Mouse (Mus musculus) regulatory T cell (primary cell): ENCODE results near the gene Slc25a4.

Experiments
- in situ Hi-C: fragments of 300-600 bp; cut with MboI, MseI; formaldehyde crosslinking; loops from one replicate; pipeline ENCODE4 v1.15.1; 2025; ENCODE audit warnings: high pct_unique_total_duplicates

The Slc25a4 gene

DNA sequence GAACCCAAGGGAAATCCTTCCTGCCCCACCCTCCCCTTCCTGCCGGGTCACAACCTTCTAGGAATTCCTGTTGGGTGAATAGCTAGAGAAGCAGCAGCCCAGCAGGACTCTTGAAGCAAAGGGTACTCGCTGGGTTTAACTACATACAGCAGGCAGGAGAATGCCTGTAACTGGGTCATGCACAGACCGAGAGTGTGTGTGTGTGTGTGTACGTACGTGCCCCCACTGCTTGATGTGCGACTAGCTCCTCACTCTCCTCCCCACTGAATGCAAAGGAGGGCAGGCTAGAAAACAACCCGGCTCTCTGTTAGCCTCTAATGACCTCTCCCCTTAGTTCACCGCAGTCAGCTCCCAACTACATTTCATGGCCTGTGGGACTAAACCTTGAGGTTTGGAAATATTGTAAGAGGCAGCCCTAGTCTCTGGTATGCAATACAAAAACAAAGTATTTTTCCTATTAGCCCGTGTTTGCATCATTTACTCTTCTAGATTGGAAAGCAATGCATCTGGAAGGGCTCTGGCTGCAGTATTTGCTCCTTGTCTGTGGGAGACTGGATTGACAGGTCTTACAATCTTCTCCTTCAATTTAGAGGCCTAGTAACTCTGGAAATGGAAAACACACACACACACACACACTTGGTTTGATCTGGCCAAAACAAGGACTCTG, 6.0 kb downstream of the Slc25a4 start:
- in situ Hi-C loops = no loop called here

DNA sequence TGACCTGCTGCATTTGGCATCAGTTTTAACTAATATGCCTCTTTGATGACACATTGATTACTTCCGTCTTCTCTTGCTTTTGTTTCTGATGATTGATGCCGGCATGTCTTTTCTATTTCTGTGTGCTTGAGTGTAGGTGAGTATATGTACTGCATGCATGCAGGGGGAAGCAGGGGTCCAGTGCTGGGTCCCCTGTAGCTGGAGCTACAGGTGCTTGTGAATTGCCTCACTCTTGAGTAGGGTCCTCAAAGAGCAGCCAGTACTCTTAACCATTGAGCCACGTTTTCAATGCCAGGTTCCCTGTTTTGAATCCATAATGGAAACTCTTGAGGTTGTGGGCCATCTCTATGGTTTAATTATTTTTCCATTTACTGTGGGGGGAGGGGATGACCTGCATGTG, 6.8 kb downstream of the Slc25a4 start:
- in situ Hi-C loops = no loop called here

DNA sequence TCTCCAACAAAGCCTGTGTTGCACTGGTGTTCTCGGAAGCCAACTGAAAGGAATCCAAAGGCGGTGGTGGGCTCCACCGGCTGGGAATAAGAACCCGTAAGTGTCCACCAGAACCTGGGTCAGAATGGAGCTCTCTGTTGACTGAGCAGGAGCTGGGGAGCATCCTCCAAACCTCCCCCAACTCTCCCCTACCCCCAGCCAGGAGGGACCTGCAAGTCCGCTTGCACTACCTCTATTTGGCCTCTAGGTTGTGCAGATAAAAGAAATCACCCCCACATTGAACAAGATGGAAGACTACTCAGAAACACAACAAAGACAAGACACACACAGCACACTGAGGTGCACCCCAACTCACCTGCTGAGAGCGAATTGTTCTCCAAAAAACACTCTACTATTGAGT, 8.7 kb downstream of the Slc25a4 start:
- in situ Hi-C loops = no loop called here

DNA sequence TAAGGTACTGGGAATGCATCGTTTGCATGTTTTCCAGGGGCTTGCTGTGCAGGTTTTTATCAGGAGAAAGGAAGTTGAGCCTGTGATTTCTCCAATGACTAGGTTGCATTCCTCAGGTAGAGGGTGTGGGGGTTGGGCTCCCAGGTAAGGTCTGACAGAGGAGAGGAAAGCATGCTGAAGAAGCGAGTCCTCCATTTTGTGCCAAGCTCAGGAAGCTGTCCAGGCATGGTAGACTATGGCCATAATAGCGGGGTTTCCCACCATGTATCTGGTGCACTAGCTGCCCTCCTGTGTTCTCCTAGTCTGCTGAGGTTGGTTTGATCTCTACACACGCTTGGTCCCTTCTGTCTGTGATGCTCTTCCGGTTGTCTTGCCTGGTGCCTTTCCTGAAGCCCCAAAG, 13.4 kb downstream of the Slc25a4 start:
- in situ Hi-C loops = no loop called here

DNA sequence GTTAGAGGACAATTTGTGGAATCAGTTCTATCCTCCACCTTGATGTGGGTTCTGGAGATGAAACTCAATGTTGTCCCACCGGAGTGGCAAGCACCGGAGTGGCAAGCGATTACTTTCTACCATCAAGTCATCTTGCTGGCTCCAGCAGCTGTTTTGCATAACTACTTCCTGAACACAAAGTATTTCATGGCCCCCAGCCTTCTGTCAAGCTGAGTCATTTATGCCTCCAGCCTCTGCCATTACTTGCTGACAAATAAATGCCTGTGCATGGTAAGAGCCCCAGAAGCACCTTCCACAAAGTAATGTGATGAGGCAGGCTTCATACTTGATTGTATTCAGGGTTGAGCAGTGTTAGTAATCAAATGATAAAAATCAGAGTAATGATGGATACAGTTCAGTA, 14.2 kb downstream of the Slc25a4 start:
- in situ Hi-C loops = no loop called here

DNA sequence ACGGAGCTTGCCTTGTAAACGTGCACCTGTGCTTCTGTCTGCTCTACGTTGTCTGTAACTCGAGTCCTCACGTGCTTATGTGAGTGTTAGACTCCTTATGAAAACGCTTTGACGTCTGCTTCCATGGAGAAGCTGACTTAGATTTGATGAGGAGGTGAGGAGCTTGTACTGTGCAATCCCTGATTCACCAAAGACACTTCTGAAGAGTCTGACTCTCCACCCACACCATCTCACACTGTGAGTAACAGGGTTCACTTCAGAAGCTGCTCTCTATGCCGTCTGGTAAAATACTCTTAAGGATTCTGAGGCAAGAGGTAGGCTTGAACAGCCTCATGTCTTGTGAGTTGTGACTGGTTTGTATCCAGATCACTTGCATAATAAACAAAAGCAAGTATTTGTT, 18.0 kb downstream of the Slc25a4 start:
- in situ Hi-C loops = no loop called here

DNA sequence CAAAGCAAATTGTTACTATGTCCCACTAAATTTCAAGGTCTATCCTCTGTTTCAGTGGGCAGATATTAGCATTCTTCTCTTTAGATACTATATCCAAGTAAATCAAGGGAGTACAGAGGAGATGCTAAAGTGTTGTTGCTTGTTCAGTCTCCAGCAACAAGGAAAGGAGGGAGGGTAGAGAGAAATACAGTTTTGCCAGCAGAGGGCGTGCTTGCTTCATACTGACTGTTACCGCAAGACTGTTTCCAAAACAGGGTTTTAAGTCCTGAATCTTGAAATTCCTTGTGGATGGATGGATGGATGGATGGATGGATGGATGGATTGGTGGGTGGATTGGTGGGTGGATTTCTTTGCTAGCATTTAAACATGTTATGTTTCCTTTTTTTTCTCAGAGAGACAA, 25.7 kb downstream of the Slc25a4 start:
- in situ Hi-C loops = no loop called here

DNA sequence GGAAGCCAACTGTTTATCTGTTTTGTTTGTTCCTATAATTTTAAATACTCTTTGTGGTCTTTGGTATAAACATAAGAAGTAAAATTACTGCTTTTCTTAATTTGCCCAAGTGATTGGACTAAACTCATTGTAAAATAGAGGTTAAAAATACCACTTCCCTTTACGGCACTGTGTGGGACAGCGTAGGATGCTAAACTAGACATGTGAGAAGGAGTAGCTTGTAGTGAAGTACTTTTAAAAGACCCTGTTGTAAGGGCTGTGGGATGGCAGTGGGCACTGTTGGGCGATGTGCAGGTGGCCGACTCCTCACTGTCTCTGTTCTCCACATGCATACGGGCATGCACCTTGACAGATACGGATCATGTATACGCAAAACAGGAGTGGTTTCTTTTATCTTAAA, 30.9 kb downstream of the Slc25a4 start:
- in situ Hi-C loops = no loop called here

DNA sequence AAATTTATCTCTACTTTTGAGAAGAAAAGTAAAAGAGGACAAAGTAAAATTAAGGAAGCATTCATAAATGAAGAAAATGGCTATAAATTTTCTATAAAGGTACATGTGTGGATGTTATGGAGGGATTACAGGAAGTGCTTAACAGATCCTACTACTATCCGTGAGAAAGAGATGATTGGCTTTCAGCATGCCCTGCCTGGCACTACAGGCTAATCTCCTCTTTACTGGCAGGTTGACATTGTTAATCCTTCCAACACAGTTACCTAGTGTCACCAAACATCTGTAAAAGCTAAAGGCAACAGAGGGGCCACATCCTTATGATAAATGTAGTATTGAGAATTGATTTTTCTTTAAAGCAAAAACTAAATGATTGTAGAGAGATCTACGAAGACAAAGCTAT, 37.4 kb downstream of the Slc25a4 start:
- in situ Hi-C loops = loop anchor here (25.0 kb wide), 1 partner anchor 564 kb away; the partner anchor contains the start of gene Irf2

DNA sequence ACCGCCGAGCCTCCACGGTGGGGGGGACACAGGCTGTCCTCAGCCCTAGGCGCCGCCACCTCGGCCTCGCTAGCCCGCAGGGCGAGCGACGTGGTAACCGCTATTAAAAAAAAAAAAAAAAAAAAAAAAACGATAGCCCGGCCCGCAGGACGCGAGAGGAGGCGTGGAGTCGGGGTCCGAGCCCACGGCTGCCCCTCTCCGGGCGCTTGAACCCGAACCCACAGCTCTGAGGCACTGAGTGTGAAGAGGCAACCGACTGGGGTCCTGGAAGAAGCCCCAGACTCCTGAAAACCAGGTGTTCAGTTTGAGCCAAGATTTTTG, 47.3 kb downstream of the Slc25a4 start:
- in situ Hi-C loops = loop anchor here (5.0 to 25.0 kb wide), 3 partner anchors 187 to 1551 kb away; partner anchors contain the start of genes 1700029J07Rik, Cdkn2aip, Irf2 and Ufsp2

DNA sequence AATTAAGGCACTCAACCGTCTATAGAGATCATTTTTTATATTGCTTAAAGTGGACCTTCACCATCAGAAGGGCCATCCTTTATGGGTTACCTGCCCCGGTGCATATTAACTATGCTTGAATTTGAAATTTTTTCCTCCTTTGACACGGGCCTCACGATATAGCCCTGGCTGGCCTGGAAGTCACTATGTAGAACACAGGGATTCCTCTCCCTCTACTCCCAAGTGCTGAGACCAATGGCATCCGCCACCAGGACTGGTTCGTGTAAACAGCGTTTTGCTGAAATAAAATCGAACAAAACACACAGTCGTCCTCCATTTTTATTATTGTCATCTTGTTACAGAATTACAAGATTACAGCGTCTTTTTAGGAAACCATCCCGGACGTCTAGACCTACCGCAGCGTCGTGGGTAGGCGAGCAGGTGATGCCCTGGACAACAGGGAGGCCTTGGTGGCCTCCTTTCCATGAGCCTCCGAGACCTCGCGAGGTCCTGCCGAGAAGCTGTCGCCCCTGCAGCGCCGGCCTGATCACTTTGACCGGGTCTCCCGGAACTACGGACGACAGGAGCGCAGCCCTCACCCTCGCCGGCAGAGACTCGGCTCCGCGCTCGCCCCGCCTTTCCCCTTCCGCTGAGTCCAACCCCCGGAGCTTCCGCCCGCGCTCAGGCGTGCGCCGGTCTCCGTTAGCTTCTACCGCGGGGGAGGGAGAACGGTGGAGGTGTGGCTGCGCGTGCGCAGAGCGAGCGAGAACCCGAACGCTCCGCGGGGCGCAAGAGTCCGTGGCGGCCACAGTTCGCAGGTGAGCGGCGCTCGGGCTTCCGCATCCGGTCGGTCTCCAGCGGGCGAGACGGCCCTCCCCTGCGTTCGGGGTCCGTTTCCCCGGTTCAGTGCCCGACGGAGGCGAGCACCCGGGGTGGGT, 47.9 kb downstream of the Slc25a4 start:
- in situ Hi-C loops = loop anchor here (5.0 to 25.0 kb wide), 3 partner anchors 186 to 1552 kb away; partner anchors contain the start of genes 1700029J07Rik, Cdkn2aip, Irf2 and Ufsp2
